Mouse (Mus musculus) embryonic facial prominence, embryonic 11.5 days (tissue): Measurements from ENCODE around the gene Stag1. TPM values are rescaled to one million over a fixed set of nuclear protein-coding genes. Genes with fewer than 3 reads are reported as not detected.

ENCODE experiments used
- ATAC-seq: fragments of 200-750 bp; cut with Nextera tagmentation; replicated peaks from 2 replicates; pipeline ENCODE4 v1.8.0; 2017; ENCODE audit warnings: low read depth; ENCODE audit not compliant: insufficient number of reproducible peaks, low FRiP score, low TSS enrichment
- DNase-seq: peaks from one replicate; pipeline ENCODE4 v3.0.0-alpha.2; 2015; ENCODE audit warnings: low spot score
- H3K27ac ChIP-seq: fragments of 300-500 bp; sonication (generic); replicated peaks from 2 replicates; pipeline ENCODE4 v1.5.1; 2014; ENCODE audit warnings: mild to moderate bottlenecking, low read depth, low read length, control low read depth
- H3K27me3 ChIP-seq: fragments of 300-500 bp; sonication (generic); 2 replicates; pipeline ENCODE4 v1.6.1; 2014; ENCODE audit warnings: mild to moderate bottlenecking, low read length, moderate library complexity, mixed read lengths; ENCODE audit not compliant: control insufficient read depth, insufficient read depth
- H3K36me3 ChIP-seq: fragments of 300-500 bp; sonication (generic); replicated peaks from 2 replicates; pipeline ENCODE4 v1.6.1; 2014; ENCODE audit warnings: low read depth, mild to moderate bottlenecking, low read length, moderate library complexity, mixed read lengths; ENCODE audit not compliant: control insufficient read depth, insufficient read depth
- H3K4me1 ChIP-seq: fragments of 300-500 bp; sonication (generic); 2 replicates; pipeline ENCODE4 v1.6.1; 2014; ENCODE audit warnings: low read length, mixed read lengths; ENCODE audit not compliant: control insufficient read depth, insufficient read depth
- H3K4me2 ChIP-seq: fragments of 300-500 bp; sonication (generic); 2 replicates; pipeline ENCODE4 v1.6.1; 2014; ENCODE audit warnings: low read depth, mild to moderate bottlenecking, control low read depth, low read length, moderate library complexity
- H3K4me3 ChIP-seq: fragments of 300-500 bp; sonication (generic); 2 replicates; pipeline ENCODE4 v1.5.1; 2014; ENCODE audit warnings: low read depth, low read length, control low read depth
- H3K9ac ChIP-seq: fragments of 300-500 bp; sonication (generic); replicated peaks from 2 replicates; pipeline ENCODE4 v1.6.1; 2014; ENCODE audit warnings: mild to moderate bottlenecking, control low read depth, low read length
- H3K9me3 ChIP-seq: fragments of 300-500 bp; sonication (generic); replicated peaks from 2 replicates; pipeline ENCODE4 v1.6.1; 2016; ENCODE audit warnings: mild to moderate bottlenecking, low read length, inconsistent platforms, mixed read lengths; ENCODE audit not compliant: control insufficient read depth
- WGBS: fragments of 180-500 bp; shearing (Covaris S2); extraction: QIAGEN DNeasy Blood & Tissue Kit; methylation state at CpG from one replicate; pipeline ENCODE4 v1.1.7; 2014; 5-methylcytosine and 5-hydroxymethylcytosine counted together
- polyA plus RNA-seq: library from polyadenylated mRNA; unstranded; fragments of >200 nt; fragmentation: Nextera tagmentation; extraction: Ambion mirVana; gene quantifications from 2 replicates; pipeline ENCODE4 v1.2.1, GENCODE M21; 2014

Gene Stag1
- polyA plus RNA-seq, 1 experiment from 2014 or later, result 61.7 TPM

DNA sequence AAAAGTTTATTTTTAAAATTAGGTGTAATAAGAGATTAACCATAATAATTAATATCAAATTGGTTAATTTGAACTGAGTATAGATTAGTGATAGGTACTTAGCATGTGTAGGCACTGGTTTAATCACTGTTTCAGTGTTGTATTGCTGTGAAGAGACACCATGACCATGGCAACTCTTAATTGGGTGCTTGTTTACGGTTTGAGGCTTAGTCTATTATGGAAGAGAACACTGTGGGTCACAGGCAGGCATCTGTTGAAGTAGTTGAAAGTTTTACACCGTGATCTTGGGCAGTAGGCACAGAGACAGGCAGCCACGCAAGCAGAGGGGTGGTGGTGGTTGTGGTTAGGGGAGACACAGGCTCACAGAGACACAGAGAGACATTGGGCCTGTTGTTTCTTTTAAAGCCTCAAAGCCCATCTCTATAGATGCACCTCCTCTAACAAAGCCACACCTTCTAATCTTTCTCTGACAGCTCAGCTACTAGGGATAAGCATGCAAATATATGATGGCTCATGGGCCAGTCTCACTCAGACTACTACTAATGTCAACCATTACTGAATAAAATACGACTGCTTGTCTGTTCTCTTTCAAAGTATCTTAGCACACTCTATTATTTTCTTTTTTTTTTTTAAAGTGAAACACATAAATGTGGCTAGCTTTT is 66.0 kb downstream of the Stag1 start:
- H3K9me3 ChIP-seq, result no peaks in the 10 kb centered on the region
- no peaks in the 10 kb centered on the region for H3K36me3 ChIP-seq

GRCm38 (mm10) chr9:100670151-100670550 is 72.6 kb downstream of the Stag1 start:
- H3K9ac ChIP-seq, result no peak overlapping the region
- DNase-seq (no peak), ATAC-seq (no peak)
- no peak overlapping the region for H3K27ac ChIP-seq
- H3K4me1 ChIP-seq, result no peaks in the 10 kb centered on the region
- no peak overlapping the region for H3K4me2 ChIP-seq
- H3K4me3 ChIP-seq, result no peak overlapping the region
- no peaks in the 10 kb centered on the region for H3K36me3 ChIP-seq
- WGBS, result 85% methylated on average over 5 of the region's 5 CpGs
- H3K9me3 ChIP-seq, result no peaks in the 10 kb centered on the region
- no peaks in the 10 kb centered on the region for H3K27me3 ChIP-seq

More for the DNA sequence above, 66.0 kb downstream of the Stag1 start:
- DNase-seq (no peak), ATAC-seq (no peak)
- no peak overlapping the region for H3K4me2 ChIP-seq
- no peak overlapping the region for H3K27ac ChIP-seq
- no peak overlapping the region for H3K4me3 ChIP-seq
- WGBS, result 88% methylated on average over 4 of the region's 4 CpGs
- no peak overlapping the region for H3K9ac ChIP-seq
- no peaks in the 10 kb centered on the region for H3K4me1 ChIP-seq
- no peaks in the 10 kb centered on the region for H3K27me3 ChIP-seq

- H3K4me3 ChIP-seq, result no peak overlapping the region
- no peaks in the 10 kb centered on the region for H3K27me3 ChIP-seq
- ATAC-seq (no peak), DNase-seq (no peak)
- no peaks in the 10 kb centered on the region for H3K4me1 ChIP-seq
- H3K9ac ChIP-seq, result no peak overlapping the region
- H3K27ac ChIP-seq, result no peak overlapping the region
- no peaks in the 10 kb centered on the region for H3K36me3 ChIP-seq
- H3K4me2 ChIP-seq, result no peak overlapping the region
- H3K9me3 ChIP-seq, result no peaks in the 10 kb centered on the region
Measured at GRCm38 (mm10) chr9:100679036-100679435, 81.4 kb downstream of the Stag1 start.

DNA sequence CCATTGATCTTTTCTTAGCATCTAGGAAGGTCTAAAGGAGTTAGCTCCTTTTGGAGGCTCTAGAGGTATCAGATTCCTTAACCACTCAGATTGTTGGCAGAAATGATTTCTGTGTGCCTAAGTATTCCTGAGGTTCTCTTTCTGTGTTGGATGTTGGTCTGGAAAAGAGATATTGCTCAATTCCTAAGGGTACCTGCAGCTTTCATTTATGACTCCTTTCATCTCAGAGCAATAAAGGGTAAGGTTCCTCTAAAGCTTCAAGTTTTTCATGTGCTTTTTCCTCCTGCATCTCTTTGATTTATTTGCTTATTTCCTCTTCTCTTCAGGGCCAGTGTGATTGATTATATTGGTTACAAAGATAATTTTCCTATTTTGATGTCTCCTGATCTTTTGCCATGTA is 84.7 kb downstream of the Stag1 start:
- Histone ChIP-seq H3K9me3 (no peaks in the 10 kb centered on the region), H3K27me3 (no peaks in the 10 kb centered on the region), H3K4me1 (no peaks in the 10 kb centered on the region), H3K36me3 (no peaks in the 10 kb centered on the region), H3K4me3 (no peak overlapping the region), H3K27ac (no peak overlapping the region), H3K9ac (no peak overlapping the region), H3K4me2 (no peak overlapping the region)
- no peak for DNase-seq
- ATAC-seq, result no peak

DNA sequence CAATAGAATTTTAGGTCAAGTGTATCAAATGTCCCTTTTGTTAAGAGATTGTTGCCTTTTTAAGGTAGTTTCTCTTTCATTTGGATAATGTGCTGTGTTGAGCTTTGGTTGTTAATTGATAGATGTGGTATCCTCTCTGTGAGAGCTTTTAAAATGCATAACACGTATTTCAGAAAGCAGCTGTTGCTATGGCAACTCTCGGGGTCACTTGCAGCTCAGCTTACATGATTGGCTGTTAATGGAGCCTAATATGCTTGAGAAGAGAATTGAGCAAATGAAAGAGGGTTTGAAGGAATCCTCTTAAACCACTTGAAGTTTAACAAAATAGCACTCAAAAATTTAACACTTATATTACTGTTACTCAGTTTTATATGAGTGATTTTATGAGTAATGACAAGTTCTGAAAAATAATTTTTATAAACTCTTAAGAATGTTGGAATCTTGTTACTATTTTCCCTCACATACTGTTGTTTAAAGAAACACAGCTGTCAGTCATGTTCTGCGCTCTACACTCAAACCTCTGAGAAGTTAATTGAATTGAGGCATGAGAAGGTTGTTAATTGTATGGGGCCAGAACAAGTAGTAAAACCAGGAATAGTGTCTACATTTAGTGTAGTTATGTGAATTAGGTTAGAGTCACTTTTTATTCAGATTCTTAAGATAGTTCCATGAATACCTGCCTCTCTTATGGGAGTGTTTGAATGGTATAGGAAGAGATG is 88.3 kb downstream of the Stag1 start:
- Histone ChIP-seq H3K9ac (no peak overlapping the region), H3K27me3 (no peaks in the 10 kb centered on the region), H3K27ac (no peak overlapping the region), H3K36me3 (no peaks in the 10 kb centered on the region), H3K4me1 (no peaks in the 10 kb centered on the region), H3K9me3 (no peaks in the 10 kb centered on the region), H3K4me3 (no peak overlapping the region), H3K4me2 (no peak overlapping the region)
- peak; percentile 78 for DNase-seq
- ATAC-seq, result no peak
- 20% methylated on average over 3 of the region's 3 CpGs for WGBS

DNA sequence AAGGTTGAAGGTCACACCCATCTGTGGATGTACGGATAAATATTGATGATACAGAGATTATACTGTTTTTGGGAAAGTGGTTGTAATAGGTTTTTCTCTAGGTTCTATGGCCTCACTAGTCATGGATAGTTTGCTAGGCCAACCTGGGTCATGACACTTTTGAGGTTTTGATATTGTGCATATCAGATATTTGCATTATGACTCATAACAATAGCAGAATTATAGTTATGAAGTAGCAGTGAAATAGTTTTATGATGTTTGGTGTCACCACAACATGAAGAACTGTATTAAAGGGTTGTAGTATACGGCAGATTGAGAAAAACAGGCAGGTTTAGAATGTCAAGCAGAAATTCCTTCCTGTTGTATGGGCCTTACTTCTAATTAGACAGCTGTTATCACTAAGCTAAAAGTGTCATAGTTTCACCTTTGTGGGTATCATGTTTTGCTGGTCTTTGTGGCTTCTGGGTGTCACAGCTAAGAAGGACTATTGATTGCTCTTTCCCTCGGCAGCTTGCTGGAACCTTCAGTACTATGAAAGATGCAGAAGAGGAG is 92.2 kb downstream of the Stag1 start:
- Histone ChIP-seq H3K4me2 (no peak overlapping the region), H3K4me3 (no peak overlapping the region), H3K27me3 (no peaks in the 10 kb centered on the region), H3K36me3 (no peaks in the 10 kb centered on the region), H3K4me1 (no peaks in the 10 kb centered on the region), H3K27ac (no peak overlapping the region), H3K9me3 (no peaks in the 10 kb centered on the region), H3K9ac (no peak overlapping the region)
- no peak for ATAC-seq
- WGBS, result 83% methylated on average over 3 of the region's 3 CpGs
- no peak for DNase-seq

GRCm38 (mm10) chr9:100692239-100692638 is 94.6 kb downstream of the Stag1 start:
- Histone ChIP-seq H3K36me3 (no peaks in the 10 kb centered on the region), H3K27me3 (no peaks in the 10 kb centered on the region), H3K4me3 (no peak overlapping the region), H3K9me3 (no peaks in the 10 kb centered on the region), H3K27ac (no peak overlapping the region), H3K4me1 (no peaks in the 10 kb centered on the region), H3K9ac (no peak overlapping the region), H3K4me2 (no peak overlapping the region)
- 89% methylated on average over 1 of the region's 1 CpGs for WGBS
- ATAC-seq, result no peak
- no peak for DNase-seq

DNA sequence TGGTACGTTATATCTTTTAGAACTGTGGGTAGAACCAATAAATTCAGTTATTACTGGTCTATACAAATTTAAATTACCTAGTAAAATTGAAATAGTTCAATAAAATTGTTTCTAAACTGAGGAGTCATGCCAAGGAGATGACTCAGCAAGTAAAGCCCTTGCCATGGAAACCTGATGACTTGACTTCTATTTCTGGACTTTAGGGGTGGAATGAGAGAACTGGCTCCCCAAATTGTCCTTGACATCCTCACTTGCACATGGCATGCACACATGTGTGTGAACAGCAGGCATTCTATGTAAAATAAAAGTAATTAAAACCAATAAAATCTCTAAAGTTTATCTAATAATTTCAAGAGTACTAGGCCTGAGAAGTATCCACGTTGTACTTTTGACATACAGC is 98.9 kb downstream of the Stag1 start:
- 90% methylated on average over 2 of the region's 2 CpGs for WGBS
- Histone ChIP-seq H3K27me3 (no peaks in the 10 kb centered on the region), H3K36me3 (no peaks in the 10 kb centered on the region), H3K9me3 (no peaks in the 10 kb centered on the region), H3K9ac (no peak overlapping the region), H3K4me2 (no peak overlapping the region), H3K4me3 (no peak overlapping the region), H3K27ac (no peak overlapping the region), H3K4me1 (no peaks in the 10 kb centered on the region)
- ATAC-seq (no peak), DNase-seq (no peak)
